Mouse (Mus musculus): ENCODE results near the gene Iglon5.

The Iglon5 gene

DNA sequence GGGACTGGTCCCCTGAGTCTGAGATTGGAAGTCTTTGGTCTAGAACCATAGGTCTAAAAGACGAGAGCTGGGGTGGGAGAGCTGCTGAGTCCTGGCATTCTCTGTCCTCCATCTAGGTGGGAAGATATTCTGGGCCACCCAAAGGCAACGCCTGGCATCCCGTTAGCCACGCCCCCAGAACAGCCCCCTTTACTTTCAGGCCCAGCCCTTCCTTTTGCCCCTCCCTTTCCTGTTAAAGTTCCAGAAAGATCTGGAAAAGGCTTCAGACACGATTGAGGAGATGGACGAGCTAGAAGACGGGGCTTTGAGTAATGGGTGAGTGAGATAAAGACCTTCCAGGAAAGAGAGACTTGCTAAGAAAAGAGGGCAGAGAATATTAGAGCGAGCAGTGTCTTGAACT, 62.5 kb downstream of the Iglon5 start, which contains the start of gene Lim2:
TSS of gene Lim2 (plus strand) at position 265 of the 400 bp plus-strand sequence.
- no peak for DNase-seq (ENCODE audit: low read depth, low spot score)

GRCm38 (mm10) chr7:43423991-43424625, 65.8 kb downstream of the Iglon5 start:
- no peak for DNase-seq (ENCODE audit: low read depth, low spot score)

GRCm38 (mm10) chr7:43422995-43423617, 66.8 kb downstream of the Iglon5 start:
- DNase-seq (ENCODE audit: low read depth, low spot score) = peak; percentile 31

All from telencephalon, adult 2 months (tissue).